Mouse (Mus musculus) forebrain, embryonic 14.5 days (tissue): ENCODE data around the gene Cd28. TPM values are rescaled to one million over a fixed set of nuclear protein-coding genes. Genes with fewer than 3 reads are reported as not detected.

Experiments used
- ATAC-seq: fragments of 200-750 bp; cut with Nextera tagmentation; 2 replicates; pipeline ENCODE4 v1.8.0; 2017; ENCODE audit warnings: mild to moderate bottlenecking, moderate library complexity
- DNase-seq: peaks from one replicate; pipeline ENCODE4 v3.0.0-alpha.2; 2015; ENCODE audit warnings: low spot score
- H3K27ac ChIP-seq: fragments of 300-500 bp; sonication (generic); 2 replicates; pipeline ENCODE4 v1.5.1; 2014; ENCODE audit warnings: low read depth, mild to moderate bottlenecking, control low read depth, low read length, moderate library complexity
- H3K27me3 ChIP-seq: fragments of 300-500 bp; sonication (generic); replicated peaks from 2 replicates; pipeline ENCODE4 v1.6.1; 2014; ENCODE audit warnings: low read length, control low read depth, mixed read lengths; ENCODE audit not compliant: control insufficient read depth, insufficient read depth
- H3K36me3 ChIP-seq: fragments of 300-500 bp; sonication (generic); 2 replicates; pipeline ENCODE4 v1.6.1; 2014; ENCODE audit warnings: low read length, control low read depth; ENCODE audit not compliant: control insufficient read depth, insufficient read depth
- H3K4me1 ChIP-seq: fragments of 300-500 bp; sonication (generic); 2 replicates; pipeline ENCODE4 v1.6.1; 2014; ENCODE audit warnings: antibody characterized with exemption, low read length, control low read depth; ENCODE audit not compliant: control insufficient read depth, insufficient read depth
- H3K4me2 ChIP-seq: fragments of 300-500 bp; sonication (generic); 2 replicates; pipeline ENCODE4 v1.6.1; 2014; ENCODE audit warnings: mild to moderate bottlenecking, control low read depth, low read length
- H3K4me3 ChIP-seq: fragments of 300-500 bp; sonication (generic); 2 replicates; pipeline ENCODE4 v1.5.1; 2014; ENCODE audit warnings: low read depth, low read length, control low read depth
- H3K9ac ChIP-seq: fragments of 300-500 bp; sonication (generic); 2 replicates; pipeline ENCODE4 v1.6.1; 2014; ENCODE audit warnings: mild to moderate bottlenecking, low read length, control low read depth, moderate library complexity
- H3K9me3 ChIP-seq: fragments of 300-500 bp; sonication (generic); replicated peaks from 2 replicates; pipeline ENCODE4 v1.6.1; 2016; ENCODE audit warnings: low read length, control low read depth, mixed read lengths; ENCODE audit not compliant: control insufficient read depth
- WGBS: fragments of 180-500 bp; shearing (Covaris S2); extraction: QIAGEN DNeasy Blood & Tissue Kit; methylation state at CpG from one replicate; pipeline ENCODE4 v1.1.7; 2014; 5-methylcytosine and 5-hydroxymethylcytosine counted together
- polyA plus RNA-seq: library from polyadenylated mRNA; unstranded; fragments of >200 nt; fragmentation: Nextera tagmentation; extraction: Ambion mirVana; gene quantifications from 2 replicates; pipeline ENCODE4 v1.2.1, GENCODE M21; 2014

Gene Cd28
- polyA plus RNA-seq, 1 experiment from 2014 or later: 0.20 TPM

DNA sequence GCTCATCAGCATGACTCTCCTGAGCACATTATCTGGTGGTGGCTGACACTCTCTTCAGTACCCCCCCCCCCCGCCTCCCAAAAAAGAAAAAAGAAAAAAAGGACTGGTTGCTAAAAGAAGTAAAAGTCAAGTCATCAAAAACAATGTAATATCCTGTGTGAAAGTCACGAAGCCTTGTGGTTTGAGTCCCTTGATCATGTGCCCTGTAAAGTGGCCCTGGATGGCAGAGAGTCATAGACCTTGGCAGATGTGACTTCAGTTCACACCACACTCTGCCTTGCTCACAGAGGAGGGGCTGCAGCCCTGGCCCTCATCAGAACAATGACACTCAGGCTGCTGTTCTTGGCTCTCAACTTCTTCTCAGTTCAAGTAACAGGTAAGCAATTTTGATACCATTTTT lies 29.6 kb downstream of the Cd28 start:
- H3K4me2 ChIP-seq: no peak overlapping the region
- 71% methylated on average over 2 of the region's 2 CpGs for WGBS
- H3K4me3 ChIP-seq: no peak overlapping the region
- no peaks in the 10 kb centered on the region for H3K27me3 ChIP-seq
- no peak overlapping the region for H3K27ac ChIP-seq
- ATAC-seq: no peak
- no peak for DNase-seq
- no peaks in the 10 kb centered on the region for H3K36me3 ChIP-seq
- no peaks in the 10 kb centered on the region for H3K4me1 ChIP-seq
- H3K9ac ChIP-seq: no peak overlapping the region
- no peaks in the 10 kb centered on the region for H3K9me3 ChIP-seq

DNA sequence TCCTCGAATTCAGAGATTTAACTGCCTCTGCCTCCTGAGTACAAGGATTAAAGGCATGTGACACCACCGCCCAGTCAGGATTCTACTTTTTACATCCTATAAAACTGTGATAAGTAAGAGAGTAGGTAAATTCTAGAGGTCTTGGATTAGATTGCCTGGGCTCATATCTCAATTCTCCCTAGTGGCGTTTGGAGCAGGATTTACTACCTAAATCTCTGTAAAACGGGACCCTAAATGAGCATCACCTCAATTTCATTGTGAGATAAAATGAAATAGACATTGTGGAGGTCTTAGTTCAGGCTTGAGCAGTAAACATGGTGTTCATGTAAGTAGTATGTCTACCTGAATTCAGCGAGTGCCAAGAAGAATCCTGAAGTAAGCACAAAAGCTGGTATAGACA lies 30.3 kb downstream of the Cd28 start:
- Histone ChIP-seq H3K27ac (no peak overlapping the region), H3K9me3 (no peaks in the 10 kb centered on the region), H3K4me2 (no peak overlapping the region), H3K4me3 (no peak overlapping the region), H3K36me3 (no peaks in the 10 kb centered on the region), H3K9ac (no peak overlapping the region), H3K4me1 (no peaks in the 10 kb centered on the region), H3K27me3 (no peaks in the 10 kb centered on the region)
- WGBS: 86% methylated on average over 5 of the region's 5 CpGs
- ATAC-seq (no peak), DNase-seq (no peak)

DNA sequence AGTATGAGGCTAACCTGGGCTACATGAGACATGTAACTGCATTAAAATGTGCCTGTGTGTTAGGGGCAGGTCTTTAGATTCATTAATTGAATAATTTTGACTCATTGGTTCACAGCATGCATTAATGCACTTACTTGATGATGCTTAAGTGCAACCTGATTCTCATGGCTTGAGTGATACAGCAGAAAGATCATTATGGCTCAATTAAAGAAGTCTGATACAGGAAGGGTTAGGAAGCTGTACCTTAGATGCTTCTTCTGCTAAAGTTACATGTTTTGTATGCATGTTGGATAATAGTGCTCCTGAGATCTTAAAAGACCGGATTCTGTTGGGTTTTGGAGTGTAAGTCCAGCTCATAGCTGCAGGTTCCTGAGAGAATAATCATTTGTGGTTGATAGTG lies 31.7 kb downstream of the Cd28 start:
- Histone ChIP-seq H3K9me3 (no peaks in the 10 kb centered on the region), H3K4me1 (no peaks in the 10 kb centered on the region), H3K4me2 (no peak overlapping the region), H3K4me3 (no peak overlapping the region), H3K27ac (no peak overlapping the region), H3K27me3 (no peaks in the 10 kb centered on the region), H3K36me3 (no peaks in the 10 kb centered on the region), H3K9ac (no peak overlapping the region)
- 79% methylated on average over 1 of the region's 1 CpGs for WGBS
- ATAC-seq (no peak), DNase-seq (no peak)

DNA sequence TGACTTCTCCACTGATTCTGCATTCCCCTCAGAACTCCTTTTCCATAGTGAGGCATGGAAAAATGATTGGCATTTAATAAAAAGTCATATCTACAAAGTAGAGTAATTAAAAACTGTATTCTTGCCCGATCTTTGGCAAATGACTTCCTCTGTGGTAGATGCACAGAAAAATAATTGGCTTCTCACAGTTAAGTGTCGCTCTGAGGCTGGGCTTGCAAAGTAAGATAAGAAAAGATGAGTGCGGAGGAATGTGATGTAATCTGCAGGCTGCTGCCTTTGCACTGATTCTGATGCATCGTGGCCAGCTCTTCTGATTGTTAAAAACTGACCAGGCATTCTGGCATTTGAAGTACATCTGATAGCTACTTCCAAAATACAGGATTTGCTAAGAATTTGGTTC lies 32.3 kb downstream of the Cd28 start:
- Histone ChIP-seq H3K27ac (no peak overlapping the region), H3K4me2 (no peak overlapping the region), H3K36me3 (no peaks in the 10 kb centered on the region), H3K9me3 (no peaks in the 10 kb centered on the region), H3K9ac (no peak overlapping the region), H3K27me3 (no peaks in the 10 kb centered on the region), H3K4me3 (no peak overlapping the region), H3K4me1 (no peaks in the 10 kb centered on the region)
- no peak for DNase-seq
- 96% methylated on average over 4 of the region's 4 CpGs for WGBS
- ATAC-seq: no peak

DNA sequence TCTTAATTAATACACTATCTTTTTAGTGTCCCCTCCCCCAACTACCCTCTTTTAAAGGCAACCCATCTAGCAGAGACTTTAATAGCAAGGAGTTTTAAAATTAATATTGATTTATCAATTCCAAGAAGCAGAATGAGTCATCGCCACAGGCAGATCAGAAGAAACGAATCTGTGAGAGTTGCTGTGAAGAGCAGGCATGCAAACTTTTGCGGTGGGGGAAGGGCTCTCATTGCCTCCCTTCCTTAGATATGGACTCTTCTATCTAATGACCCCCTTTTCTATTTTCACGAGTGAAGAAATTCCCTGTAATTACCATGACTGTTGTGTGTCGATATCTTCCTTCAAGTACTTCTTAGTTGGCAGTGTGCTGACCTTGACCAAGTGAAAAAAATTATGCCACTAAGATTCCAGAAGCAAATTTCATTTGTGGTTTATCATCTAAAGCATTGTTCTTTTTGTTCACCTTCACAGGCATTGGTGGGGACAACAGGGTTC lies 32.8 kb downstream of the Cd28 start:
- no peaks in the 10 kb centered on the region for H3K27me3 ChIP-seq
- no peak overlapping the region for H3K4me2 ChIP-seq
- H3K4me1 ChIP-seq: no peaks in the 10 kb centered on the region
- DNase-seq: no peak
- no peak overlapping the region for H3K9ac ChIP-seq
- 90% methylated on average over 5 of the region's 5 CpGs for WGBS
- H3K27ac ChIP-seq: no peak overlapping the region
- no peaks in the 10 kb centered on the region for H3K9me3 ChIP-seq
- H3K4me3 ChIP-seq: no peak overlapping the region
- no peak for ATAC-seq
- H3K36me3 ChIP-seq: no peaks in the 10 kb centered on the region

DNA sequence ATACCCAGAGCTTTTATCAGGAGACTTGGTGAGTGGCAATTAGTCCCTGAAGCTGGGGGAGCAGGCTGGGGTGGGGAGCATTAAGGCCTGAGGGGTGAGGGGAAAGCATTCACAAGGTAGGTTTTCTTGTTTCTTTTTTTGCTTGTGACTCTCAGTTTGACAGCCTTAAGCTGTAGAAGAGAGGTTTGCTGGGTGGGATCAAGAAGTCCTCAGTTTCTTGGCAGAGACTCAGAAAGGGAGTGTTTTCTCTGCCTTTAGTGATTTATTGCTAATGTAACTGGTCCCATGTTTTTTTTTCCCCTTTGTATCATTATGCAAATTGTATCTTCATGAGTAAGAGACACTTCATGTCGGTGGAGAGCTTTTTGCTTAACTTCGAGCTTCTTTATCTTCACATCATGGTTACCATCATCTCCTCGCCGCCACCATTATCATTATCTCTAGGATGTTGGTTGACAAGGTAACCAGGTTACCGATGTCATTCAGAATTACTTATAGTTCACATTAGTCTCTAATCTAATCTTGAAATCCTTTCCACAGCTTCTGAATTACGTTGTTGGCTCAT lies 33.7 kb downstream of the Cd28 start:
- Histone ChIP-seq H3K36me3 (no peaks in the 10 kb centered on the region), H3K4me2 (no peak overlapping the region), H3K9me3 (no peaks in the 10 kb centered on the region), H3K27me3 (no peaks in the 10 kb centered on the region), H3K27ac (no peak overlapping the region), H3K4me1 (no peaks in the 10 kb centered on the region), H3K4me3 (no peak overlapping the region), H3K9ac (no peak overlapping the region)
- DNase-seq (no peak), ATAC-seq (no peak)
- 88% methylated on average over 6 of the region's 6 CpGs for WGBS

DNA sequence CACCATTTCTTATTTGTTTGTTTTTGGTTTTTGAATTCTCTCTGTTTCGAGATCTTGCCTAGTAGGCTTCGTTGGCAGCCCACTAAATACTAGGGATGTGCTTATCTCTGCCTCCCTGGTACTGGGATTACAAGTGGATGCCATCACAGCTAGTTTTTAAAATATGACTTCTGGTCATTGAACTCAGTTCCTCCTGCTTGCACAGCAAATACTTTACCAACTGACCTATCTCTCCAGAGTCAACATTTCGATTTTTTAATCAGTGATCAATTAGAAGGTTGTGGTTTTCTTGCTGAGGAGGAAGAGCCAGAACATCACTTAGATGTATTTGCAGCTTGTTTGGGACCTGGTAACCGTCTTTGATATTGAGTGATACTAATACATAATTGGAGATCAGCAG lies 34.4 kb downstream of the Cd28 start:
- H3K4me3 ChIP-seq: no peak overlapping the region
- 86% methylated on average over 4 of the region's 4 CpGs for WGBS
- DNase-seq: no peak

DNA sequence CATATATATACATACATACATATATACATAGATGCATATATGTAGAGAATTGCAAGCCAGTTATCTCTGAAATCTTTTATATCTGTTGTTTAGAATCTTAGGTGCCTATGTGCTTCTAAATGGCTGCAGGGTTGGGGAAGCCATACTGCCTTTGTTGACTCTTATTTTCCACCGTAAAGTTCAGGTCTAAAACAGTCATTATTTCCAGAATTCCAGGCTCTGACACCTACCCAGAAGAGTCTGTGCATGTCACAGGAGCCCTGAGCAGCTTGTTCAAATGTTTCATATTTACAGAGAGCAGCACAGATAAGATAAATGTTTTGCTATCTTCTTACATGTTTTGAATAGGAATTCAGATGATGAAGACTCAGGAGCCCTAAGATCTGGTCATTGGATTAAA lies 36.4 kb downstream of the Cd28 start:
- DNase-seq (no peak), ATAC-seq (no peak)
- no peaks in the 10 kb centered on the region for H3K9me3 ChIP-seq

More for the DNA sequence above, 34.4 kb downstream of the Cd28 start:
- no peak for ATAC-seq
- Histone ChIP-seq H3K4me1 (no peaks in the 10 kb centered on the region), H3K27me3 (no peaks in the 10 kb centered on the region), H3K9ac (no peak overlapping the region), H3K4me2 (no peak overlapping the region), H3K36me3 (no peaks in the 10 kb centered on the region), H3K9me3 (no peaks in the 10 kb centered on the region), H3K27ac (no peak overlapping the region)

DNA sequence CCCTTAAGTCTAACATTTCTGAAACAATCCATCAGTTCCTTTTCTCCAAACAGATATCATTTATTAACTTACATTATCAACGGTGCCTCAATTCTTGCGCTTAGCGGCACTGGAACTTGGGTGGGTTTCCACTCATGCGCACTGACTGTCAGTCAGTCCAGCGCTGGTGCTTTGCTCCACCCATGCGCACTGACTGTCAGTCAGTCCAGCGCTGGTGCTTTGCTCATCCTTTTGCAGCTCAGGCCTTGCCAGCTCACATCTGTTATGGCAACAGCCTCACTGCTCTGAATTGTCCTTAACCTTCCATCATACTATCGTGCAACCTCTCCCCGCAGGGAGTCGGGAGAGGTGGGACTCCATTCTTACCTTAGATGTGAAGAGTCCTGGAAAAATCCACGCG lies 37.4 kb downstream of the Cd28 start:
- DNase-seq: no peak
- Histone ChIP-seq H3K36me3 (no peaks in the 10 kb centered on the region), H3K9ac (no peak overlapping the region), H3K4me2 (no peak overlapping the region), H3K9me3 (no peaks in the 10 kb centered on the region), H3K27ac (no peak overlapping the region), H3K4me3 (no peak overlapping the region), H3K4me1 (no peaks in the 10 kb centered on the region), H3K27me3 (no peaks in the 10 kb centered on the region)
- 96% methylated on average over 12 of the region's 12 CpGs for WGBS
- ATAC-seq: no peak

More for the DNA sequence above, 36.4 kb downstream of the Cd28 start:
- Histone ChIP-seq H3K4me3 (no peak overlapping the region), H3K27ac (no peak overlapping the region), H3K36me3 (no peaks in the 10 kb centered on the region), H3K4me2 (no peak overlapping the region), H3K4me1 (no peaks in the 10 kb centered on the region), H3K9ac (no peak overlapping the region), H3K27me3 (no peaks in the 10 kb centered on the region)
- 88% methylated on average over 1 of the region's 1 CpGs for WGBS
